Mouse (Mus musculus): Measurements from ENCODE around the gene Ttyh1.

- TF ChIP-seq CTCF (IDR thresholded peaks at IDR 0.05) (no peak), EP300 (IDR thresholded peaks at IDR 0.05) (no peak)
Measured at GRCm38 (mm10) chr7:4127894-4128293, 8.7 kb downstream of the Ttyh1 start.
